Mouse (Mus musculus) MEL (cell line): ENCODE measurements around the gene Fndc3b. TPM values are rescaled to one million over a fixed set of nuclear protein-coding genes. Genes with fewer than 3 reads are reported as not detected.

Experiments used
- DNase-seq: peaks from one replicate; pipeline ENCODE4 v3.0.0; 2011; ENCODE audit warnings: low read depth, low spot score
- H3K27ac ChIP-seq: 2 replicates; pipeline ENCODE4 v1.5.1; 2012; ENCODE audit warnings: low read depth, mild to moderate bottlenecking, control low read depth, low read length, moderate library complexity; ENCODE audit not compliant: control insufficient read depth
- H3K27me3 ChIP-seq, 2 experiments: fragments of 150-350 bp in 1 of 2; sonication (generic) in 1 of 2; 2 replicates each; pipeline ENCODE4 v1.6.1; 2012; ENCODE audit warnings: low read length in 2 of 2, mild to moderate bottlenecking in 2 of 2, improper control_type of control experiment in 1 of 2, moderate library complexity in 1 of 2; ENCODE audit not compliant: insufficient read depth in 2 of 2, control insufficient read depth in 1 of 2
- H3K36me3 ChIP-seq, 2 experiments: 2 replicates each; pipeline ENCODE4 v1.6.1; 2012 to 2014; ENCODE audit warnings: low read length in 2 of 2, improper control_type of control experiment in 1 of 2, inconsistent platforms in 1 of 2, mild to moderate bottlenecking in 1 of 2; ENCODE audit not compliant: insufficient read depth in 2 of 2, control insufficient read depth in 1 of 2
- H3K4me1 ChIP-seq, 2 experiments: fragments of 150-350 bp in 1 of 2; sonication (generic) in 1 of 2; 2 replicates each; pipeline ENCODE4 v1.6.1; 2012; ENCODE audit warnings: low read length in 2 of 2, improper control_type of control experiment in 1 of 2, mild to moderate bottlenecking in 1 of 2; ENCODE audit not compliant: insufficient read depth in 2 of 2, control insufficient read depth in 1 of 2
- H3K4me3 ChIP-seq, 2 experiments: fragments of 150-350 bp in 1 of 2; sonication (generic) in 1 of 2; 2 replicates each; pipeline ENCODE4 v1.5.1; 2012; ENCODE audit warnings: low read depth in 2 of 2, low read length in 2 of 2, mild to moderate bottlenecking in 2 of 2, moderate library complexity in 2 of 2, control low read depth in 1 of 2, improper control_type of control experiment in 1 of 2; ENCODE audit not compliant: control insufficient read depth in 1 of 2, insufficient read depth in 1 of 2
- H3K79me2 ChIP-seq: 2 replicates; pipeline ENCODE4 v1.6.1; 2012; ENCODE audit warnings: mild to moderate bottlenecking, low read length, moderate library complexity; ENCODE audit not compliant: control insufficient read depth, poor library complexity, insufficient read depth
- H3K9ac ChIP-seq: 2 replicates; pipeline ENCODE4 v1.6.1; 2012; ENCODE audit warnings: low read depth, mild to moderate bottlenecking, control low read depth, low read length, moderate library complexity; ENCODE audit not compliant: control insufficient read depth, poor library complexity, severe bottlenecking
- H3K9me3 ChIP-seq: fragments of 150-350 bp; sonication (generic); replicated peaks from 2 replicates; pipeline ENCODE4 v1.6.1; 2012; ENCODE audit warnings: mild to moderate bottlenecking, low read length, improper control_type of control experiment, moderate library complexity; ENCODE audit not compliant: insufficient read depth
- CHD1 ChIP-seq: IDR thresholded peaks from 2 replicates; pipeline ENCODE4 v1.6.1; 2012; ENCODE audit warnings: low read depth, mild to moderate bottlenecking, inconsistent platforms, low read length, improper control_type of control experiment
- CHD2 ChIP-seq: IDR thresholded peaks from 2 replicates; pipeline ENCODE4 v1.6.1; 2011; ENCODE audit warnings: low read length, improper control_type of control experiment
- E2F4 ChIP-seq: IDR thresholded peaks from 2 replicates; pipeline ENCODE4 v1.6.1; 2011; ENCODE audit warnings: low read depth, low read length, improper control_type of control experiment, borderline replicate concordance
- EP300 ChIP-seq, 2 experiments: IDR thresholded peaks; 2 replicates each; pipeline ENCODE4 v1.6.1; 2011; ENCODE audit warnings: improper control_type of control experiment in 2 of 2, low read length in 2 of 2, low read depth in 1 of 2, mild to moderate bottlenecking in 1 of 2
- GATA1 ChIP-seq: IDR thresholded peaks from 2 replicates; pipeline ENCODE4 v1.6.1; 2011; ENCODE audit warnings: low read depth, low read length, improper control_type of control experiment
- MEF2A ChIP-seq: IDR thresholded peaks from 2 replicates; pipeline ENCODE4 v1.6.1; 2014; ENCODE audit warnings: low read depth, mild to moderate bottlenecking, inconsistent platforms, low read length, improper control_type of control experiment; ENCODE audit not compliant: poor library complexity, insufficient replicate concordance, severe bottlenecking; ENCODE audit errors: extremely low read depth
- NELFE ChIP-seq: IDR thresholded peaks from 2 replicates; pipeline ENCODE4 v1.6.1; 2011; ENCODE audit warnings: low read depth, low read length, improper control_type of control experiment
- NRF1 ChIP-seq: IDR thresholded peaks from 2 replicates; pipeline ENCODE4 v1.6.1; 2014; ENCODE audit warnings: low read depth, mild to moderate bottlenecking, inconsistent platforms, low read length, improper control_type of control experiment, moderate library complexity; ENCODE audit not compliant: poor library complexity, insufficient read depth, severe bottlenecking
- POLR2AphosphoS2 ChIP-seq: IDR thresholded peaks from 2 replicates; pipeline ENCODE4 v1.6.1; 2011; ENCODE audit warnings: low read length, improper control_type of control experiment
- RCOR1 ChIP-seq: IDR thresholded peaks from 2 replicates; pipeline ENCODE4 v1.6.1; 2012; ENCODE audit warnings: low read depth, mild to moderate bottlenecking, inconsistent platforms, low read length, improper control_type of control experiment
- TAL1 ChIP-seq: IDR thresholded peaks from 2 replicates; pipeline ENCODE4 v1.6.1; 2012; ENCODE audit warnings: mild to moderate bottlenecking, inconsistent platforms, low read length, moderate library complexity, mixed read lengths
- TBP ChIP-seq: IDR thresholded peaks from 2 replicates; pipeline ENCODE4 v1.8.0; 2011; ENCODE audit warnings: low read depth, low read length, improper control_type of control experiment
- TCF12 ChIP-seq: IDR thresholded peaks from 2 replicates; pipeline ENCODE4 v1.6.1; 2014; ENCODE audit warnings: low read depth, mild to moderate bottlenecking, inconsistent platforms, low read length, improper control_type of control experiment, moderate library complexity
- USF2 ChIP-seq, 2 experiments: IDR thresholded peaks; 2 replicates each; pipeline ENCODE4 v1.6.1; 2011 to 2012; ENCODE audit warnings: improper control_type of control experiment in 2 of 2, low read length in 2 of 2, borderline replicate concordance in 1 of 2, inconsistent platforms in 1 of 2, low read depth in 1 of 2, mild to moderate bottlenecking in 1 of 2; ENCODE audit not compliant: insufficient read depth in 1 of 2
- ZMIZ1 ChIP-seq: IDR thresholded peaks from 2 replicates; pipeline ENCODE4 v1.6.1; 2012; ENCODE audit warnings: low read depth, mild to moderate bottlenecking, inconsistent platforms, low read length, improper control_type of control experiment, moderate library complexity
- polyA plus RNA-seq, 2 experiments: library from polyadenylated mRNA; stranded (reverse) in 1 of 2; unstranded in 1 of 2; fragments of >175 nt in 1 of 2; fragments of >200 nt in 1 of 2; gene quantifications; 2 replicates each; pipeline versions ENCODE4 v1.2.1 to v1.2.4; 2012; ENCODE audit warnings: low replicate concordance in 2 of 2, low read depth in 1 of 2; ENCODE audit not compliant: insufficient read length in 2 of 2, insufficient read depth in 1 of 2, missing spikeins in 1 of 2
- total RNA-seq: library from RNA; depleted of rRNA; stranded (reverse); fragments of 300-350 nt; gene quantifications from 2 replicates; pipeline ENCODE4 v1.2.3, GENCODE M21; 2012

Fndc3b gene
- total and polyA plus RNA-seq, 3 experiments, result not detected

DNA sequence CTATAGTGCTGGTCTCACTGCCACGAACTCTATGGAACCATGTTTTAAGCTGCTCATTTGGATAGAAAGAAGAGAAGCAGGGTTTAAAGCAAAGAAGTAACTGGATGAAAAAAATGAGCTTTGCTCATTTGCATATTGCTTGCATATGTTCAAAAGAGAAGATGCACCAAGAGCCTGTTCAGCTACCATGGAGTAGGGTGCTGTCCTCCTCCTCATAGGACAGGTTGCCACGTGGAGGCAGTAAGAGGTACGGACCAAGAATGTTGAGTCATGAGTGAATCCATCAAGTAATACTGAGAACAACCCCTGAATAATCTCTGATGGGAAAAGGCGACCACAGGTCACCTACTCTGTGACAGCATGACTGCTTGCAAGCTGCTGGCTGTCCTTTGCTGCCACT, 226.0 kb downstream of the Fndc3b start:
- Histone ChIP-seq H3K4me3 (no peak overlapping the region), H3K27ac (no peak overlapping the region), H3K9me3 (no peaks in the 10 kb centered on the region), H3K9ac (no peak overlapping the region), H3K4me1 (no peaks in the 10 kb centered on the region), H3K36me3 (no peaks in the 10 kb centered on the region), H3K27me3 (no peaks in the 10 kb centered on the region), H3K79me2 (no peaks in the 10 kb centered on the region)
- TF ChIP-seq MEF2A (no peak), CHD1 (no peak), POLR2AphosphoS2 (no peak)
- DNase-seq, result no peak

DNA sequence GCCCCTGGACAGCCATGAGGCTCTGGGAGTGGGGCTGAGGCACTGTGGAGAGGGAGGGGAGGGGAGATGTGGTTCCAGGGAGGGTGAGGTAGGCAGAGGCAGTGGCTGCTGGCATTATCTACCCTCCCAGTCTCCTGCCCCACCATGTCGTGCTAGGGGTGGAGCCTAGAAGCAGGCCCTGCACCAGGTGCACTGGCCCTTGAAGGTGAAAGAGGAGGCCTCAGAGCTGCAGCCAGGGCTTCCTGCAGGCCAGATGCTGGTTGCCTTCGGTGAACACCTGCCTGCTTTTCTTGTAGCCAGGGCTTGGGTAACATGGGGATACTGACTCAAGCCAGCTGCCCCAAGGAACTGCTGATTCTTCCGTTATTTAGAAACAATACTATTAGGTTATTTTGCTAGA, 226.4 kb downstream of the Fndc3b start:
- Histone ChIP-seq H3K36me3 (no peaks in the 10 kb centered on the region), H3K9me3 (no peaks in the 10 kb centered on the region), H3K4me3 (no peak overlapping the region), H3K4me1 (no peaks in the 10 kb centered on the region), H3K27me3 (no peaks in the 10 kb centered on the region), H3K27ac (no peak overlapping the region), H3K9ac (no peak overlapping the region), H3K79me2 (no peaks in the 10 kb centered on the region)
- TF ChIP-seq E2F4 (no peak), GATA1 (no peak), TCF12 (no peak), RCOR1 (no peak), EP300 (IDR thresholded peaks at IDR 0.05; ENCODE audit: low read depth in 1 of 2, low read length in 2 of 2) (no peak), ZMIZ1 (no peak), NELFE (no peak), NRF1 (no peak), POLR2AphosphoS2 (no peak), USF2 (IDR thresholded peaks at IDR 0.05; ENCODE audit: borderline replicate concordance in 1 of 2, insufficient read depth in 1 of 2, low read depth in 1 of 2, low read length in 2 of 2) (no peak), CHD2 (no peak), MEF2A (no peak), CHD1 (no peak), TBP (no peak), TAL1 (no peak)
- no peak for DNase-seq
